Mouse (Mus musculus) cerebellum, adult 2 months (tissue): ENCODE results near the gene Zscan5b.

Experiments
- CTCF ChIP-seq: fragments of 200-500 bp; IDR thresholded peaks from 2 replicates; pipeline ENCODE4 v1.5.1; 2011; ENCODE audit warnings: low read depth, mild to moderate bottlenecking, control low read depth, low read length, moderate library complexity, borderline replicate concordance; ENCODE audit not compliant: insufficient read depth
- POLR2A ChIP-seq: fragments of 200-500 bp; IDR thresholded peaks from 2 replicates; pipeline ENCODE4 v1.6.1; 2011; ENCODE audit warnings: low read length, control low read depth, borderline replicate concordance; ENCODE audit not compliant: insufficient read depth

DNA sequence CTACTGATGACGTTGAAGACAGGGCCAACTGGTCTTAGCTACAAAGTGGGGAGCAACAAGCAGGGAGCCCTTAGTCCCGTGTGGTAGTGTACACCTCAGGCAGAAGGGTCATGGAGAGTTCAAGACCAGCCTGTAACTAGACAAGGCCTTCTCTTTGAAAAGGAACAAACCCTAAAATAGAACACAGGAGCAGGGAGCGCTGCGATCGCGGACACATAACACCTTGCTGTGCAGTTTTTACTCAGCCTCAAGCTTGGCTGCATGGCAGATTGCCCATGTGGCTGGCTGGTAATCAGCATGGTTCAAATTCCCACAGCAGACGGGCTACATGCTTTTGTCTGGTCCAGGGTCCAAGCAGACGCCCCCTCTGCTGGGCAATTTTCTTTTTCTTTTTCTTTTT is 37.6 kb upstream of the Zscan5b start:
- TF ChIP-seq POLR2A (no peak), CTCF (no peak)
